Mouse (Mus musculus): ENCODE data around the gene Itgb6. TPM values are rescaled to one million over a fixed set of nuclear protein-coding genes. Genes with fewer than 3 reads are reported as not detected.
A peak's percentile ranks its signal among the peaks of the same experiment; 100 is the strongest.

Gene Itgb6
- polyA plus RNA-seq, 1 experiment from 2014 or later, result 0.05 TPM

DNA sequence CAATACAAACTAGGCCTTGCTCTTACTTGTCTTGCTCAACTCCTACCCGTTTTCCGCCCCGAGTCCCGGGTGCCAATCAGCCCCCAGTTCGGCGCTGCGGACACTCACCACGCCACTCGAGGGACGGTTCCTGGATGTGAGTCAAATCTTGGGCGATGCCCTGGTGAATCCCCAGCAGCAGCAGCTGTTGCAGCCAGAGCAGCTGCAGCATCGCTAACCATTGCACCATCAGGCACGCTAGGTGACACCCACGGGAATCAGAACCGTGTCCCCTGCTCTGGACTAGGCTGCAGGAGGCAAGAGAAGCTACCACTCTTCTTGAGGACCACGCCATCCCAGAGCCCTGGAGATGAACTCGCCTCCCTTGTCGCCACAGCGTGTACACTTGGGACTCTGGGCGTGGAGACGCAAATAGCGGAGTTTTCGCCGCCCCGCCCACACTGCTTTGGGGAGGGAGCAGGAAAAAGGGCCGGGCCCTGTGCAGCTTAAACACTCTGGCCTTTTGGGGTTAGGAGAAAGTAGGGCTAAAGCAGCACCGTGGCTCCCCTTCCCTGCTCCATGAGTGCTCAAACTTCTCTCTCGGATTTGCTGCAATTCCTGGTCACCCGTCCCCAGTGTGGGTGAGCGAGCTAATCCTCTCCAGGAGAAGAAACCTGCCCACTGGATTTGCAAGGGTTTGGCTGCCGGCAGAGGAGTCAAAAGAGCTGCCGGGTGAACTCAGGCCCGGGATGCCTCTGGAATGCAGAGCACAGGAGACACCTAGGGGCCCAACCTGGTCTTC, 169.4 kb downstream of the Itgb6 start, which contains the start of gene Pla2r1:
Gene Pla2r1, minus strand, starts transcription at position 407 of the 781 bp plus-strand sequence.
- Histone ChIP-seq H3K9me3 (replicated peaks) (no peaks in the 10 kb centered on the region), H3K27ac (peak within 1 kb of the TSS; percentile 58), H3K4me3 (peak within 1 kb of the TSS; percentile 56), H3K27me3 (ENCODE audit: low read depth, poor library complexity, severe bottlenecking) (peaks cover 26% of the 10 kb centered on the region), H3K4me1 (peaks cover 15% of the 10 kb centered on the region), H3K36me3 (no peaks in the 10 kb centered on the region)
- peak; percentile 75 for DNase-seq (ENCODE audit: low spot score)
- WGBS, result 2% methylated on average over 33 of the region's 33 CpGs

DNA sequence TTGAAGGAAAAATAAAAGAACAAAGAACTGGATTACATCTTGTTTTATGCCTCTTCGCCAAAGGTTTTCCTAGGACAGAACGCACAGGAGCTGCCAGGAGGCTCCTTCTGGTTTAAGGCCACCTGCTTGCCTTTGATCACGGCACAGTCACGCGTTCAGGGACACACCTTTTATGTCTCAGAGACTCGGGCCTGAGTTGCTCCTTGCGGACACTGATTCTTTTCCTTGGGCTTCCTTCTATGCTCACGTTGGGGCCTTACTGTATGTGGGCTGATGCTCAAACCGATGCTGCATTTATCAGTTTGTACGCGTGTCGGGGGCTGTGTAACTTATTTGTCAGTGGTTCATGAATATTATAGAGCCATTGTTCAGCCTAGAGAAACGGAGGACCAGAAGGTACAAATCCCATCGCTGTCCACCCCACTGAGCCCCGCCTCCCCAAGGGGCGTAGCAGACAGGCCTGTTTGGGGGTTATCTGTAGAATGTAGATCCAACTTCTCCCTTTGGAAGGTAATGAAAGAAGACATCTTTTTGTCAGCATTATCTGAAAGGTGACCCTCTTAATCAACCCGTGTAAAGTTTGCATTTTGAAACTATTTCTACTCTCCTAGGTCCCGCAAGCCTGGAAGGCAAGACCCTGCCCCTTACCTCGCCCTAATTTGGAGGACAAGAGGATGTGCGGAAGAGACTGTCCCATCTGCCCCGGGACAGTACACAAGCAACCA, 170.1 kb downstream of the Itgb6 start:
- Histone ChIP-seq H3K4me3 (peak overlapping the region; percentile 56), H3K4me1 (peaks cover 15% of the 10 kb centered on the region), H3K27ac (peak overlapping the region; percentile 58; the same call in 1 of the 2 replicates), H3K9me3 (replicated peaks) (no peaks in the 10 kb centered on the region), H3K36me3 (no peaks in the 10 kb centered on the region), H3K27me3 (ENCODE audit: low read depth, poor library complexity, severe bottlenecking) (peaks cover 26% of the 10 kb centered on the region)
- 24% methylated on average over 21 of the region's 21 CpGs for WGBS
- peak; percentile 36 for DNase-seq (ENCODE audit: low spot score)

- Histone ChIP-seq H3K9me3 (replicated peaks) (no peaks in the 10 kb centered on the region), H3K36me3 (no peaks in the 10 kb centered on the region), H3K27ac (no peak overlapping the region), H3K4me3 (no peak overlapping the region), H3K4me1 (peaks cover 15% of the 10 kb centered on the region), H3K27me3 (ENCODE audit: low read depth, poor library complexity, severe bottlenecking) (peaks cover 26% of the 10 kb centered on the region)
- WGBS, result 45% methylated on average over 2 of the region's 2 CpGs
- no peak for DNase-seq (ENCODE audit: low spot score)
These were observed 170.8 kb downstream of the Itgb6 start for GRCm38 (mm10) chr2:60551673-60552072.

DNA sequence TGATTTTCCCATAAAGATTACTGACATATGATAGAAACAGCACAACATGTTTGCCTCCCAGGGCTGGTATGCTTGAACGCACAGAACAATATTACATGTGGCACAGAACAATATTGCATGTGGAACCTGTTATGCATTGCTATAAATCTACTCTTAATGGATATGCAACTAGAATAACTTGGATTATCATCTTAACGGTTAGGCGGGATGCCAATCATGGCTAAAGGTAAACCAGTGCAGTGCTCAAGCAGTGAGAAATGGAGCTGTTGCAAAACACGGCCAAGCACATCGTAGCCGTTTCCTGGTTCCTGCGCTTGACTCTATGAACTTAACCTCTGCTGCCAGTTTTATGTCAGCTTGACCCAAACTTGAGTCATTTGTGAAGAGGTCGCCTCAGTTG, 171.9 kb downstream of the Itgb6 start:
- no peak for DNase-seq (ENCODE audit: low spot score)
- WGBS, result 95% methylated on average over 8 of the region's 8 CpGs

DNA sequence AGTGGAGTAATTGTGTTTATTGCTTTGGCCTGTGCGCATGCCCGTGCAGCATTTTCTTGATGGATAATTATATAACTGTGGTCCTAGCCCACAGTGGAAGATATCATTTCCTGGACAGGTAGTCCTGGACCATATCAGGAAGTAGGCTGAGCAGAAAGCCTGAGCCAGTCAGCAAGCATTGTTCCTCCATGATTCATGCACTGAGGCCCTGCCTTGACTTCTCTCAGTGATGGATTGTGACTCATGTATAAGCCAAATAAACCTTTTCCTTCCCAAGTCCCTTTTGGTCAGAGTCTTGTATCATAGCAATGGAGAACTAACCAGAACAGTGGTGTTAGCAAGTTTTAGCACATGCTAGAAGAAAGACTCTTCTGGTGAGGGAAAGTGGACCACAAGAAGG, 172.6 kb downstream of the Itgb6 start:
- Histone ChIP-seq H3K4me3 (no peak overlapping the region), H3K27ac (no peak overlapping the region), H3K9me3 (replicated peaks) (no peaks in the 10 kb centered on the region), H3K36me3 (no peaks in the 10 kb centered on the region), H3K4me1 (peaks cover 15% of the 10 kb centered on the region), H3K27me3 (ENCODE audit: low read depth, poor library complexity, severe bottlenecking) (peaks cover 22% of the 10 kb centered on the region)
- 84% methylated on average over 2 of the region's 2 CpGs for WGBS
- no peak for DNase-seq (ENCODE audit: low spot score)

More for the DNA sequence above, 171.9 kb downstream of the Itgb6 start:
- Histone ChIP-seq H3K4me3 (no peak overlapping the region), H3K27me3 (ENCODE audit: low read depth, poor library complexity, severe bottlenecking) (peaks cover 26% of the 10 kb centered on the region), H3K27ac (no peak overlapping the region), H3K9me3 (replicated peaks) (no peaks in the 10 kb centered on the region), H3K4me1 (peaks cover 15% of the 10 kb centered on the region), H3K36me3 (no peaks in the 10 kb centered on the region)

Other genes with a start within 250 kb of the Itgb6 start
- gene Pla2r1, start 169.3 kb downstream of the Itgb6 start, polyA plus RNA-seq (2016; fragmentation: Nextera tagmentation; extraction: Ambion mirVana), result 1.7 and 2.0 TPM in 2 replicates
- gene Rbms1, start 240.5 kb upstream of the Itgb6 start, polyA plus RNA-seq (2016; fragmentation: Nextera tagmentation; extraction: Ambion mirVana), result 118 and 124 TPM in 2 replicates

Data from limb, embryonic 10.5 days (tissue).